Comparison of ENCODE assay signal across 13 mouse cellular contexts in genomic region chr4:154503260-154503829, GRCm38 (mm10).
DNase-seq lines count a peak whose midpoint lies in the region; ATAC-seq lines count a peak whose summit lies in the region.
"Had no signal": no experiment of that assay in that cellular context is flagged by ENCODE, and none has a peak within 500 bp of the region (broad histone marks: within the 10 kb centered on the region; RNA-seq: fewer than 3 reads in every experiment).

No protein-coding gene starts in this region.

- ATAC-seq in heart, embryonic 13.5 days (ENCODE audit: extremely low read depth, insufficient number of reproducible peaks, low FRiP score, low TSS enrichment): no peak
- ATAC-seq in forebrain, embryonic 14.5 days: peak; percentile 29
- ATAC-seq in midbrain, embryonic 13.5 days: no peak
- no peak for ATAC-seq in erythroblast, adult 5-6 weeks (replicated peaks; ENCODE audit: low FRiP score, poor library complexity, severe bottlenecking)
- ATAC-seq in erythroid progenitor cell, adult 5-6 weeks (replicated peaks; ENCODE audit: low FRiP score, poor library complexity, severe bottlenecking): no peak

- H3K9me3 ChIP-seq in heart, embryonic 13.5 days: no peaks in the 10 kb centered on the region
- H3K9me3 ChIP-seq in forebrain, embryonic 14.5 days (replicated peaks; ENCODE audit: control insufficient read depth, low read length): no peaks in the 10 kb centered on the region
- H3K9me3 ChIP-seq in midbrain, embryonic 13.5 days: no peaks in the 10 kb centered on the region
- H3K9me3 ChIP-seq: liver, embryonic 15.5 days; megakaryocyte, embryonic 14.5 days had no signal

- H3K4me2 ChIP-seq in heart, embryonic 13.5 days: peak overlapping the region; percentile 56
- peak overlapping the region; percentile 42 for H3K4me2 ChIP-seq in forebrain, embryonic 14.5 days (ENCODE audit: low read length)
- H3K4me2 ChIP-seq in midbrain, embryonic 13.5 days (replicated peaks): peak overlapping the region; percentile 12; the same call in 1 of the 2 replicates
- H3K4me2 ChIP-seq: liver, embryonic 15.5 days had no signal

- intact Hi-C loops in heart, postnatal 14 days (cut with DNase I): loop anchor here (5.0 kb wide), 1 partner anchor 111 kb away; no protein-coding TSS in a partner anchor

- H3K27me3 ChIP-seq in heart, embryonic 13.5 days (replicated peaks): peaks cover 62% of the 10 kb centered on the region
- H3K27me3 ChIP-seq in forebrain, embryonic 14.5 days (replicated peaks; ENCODE audit: control insufficient read depth, insufficient read depth, low read length): no peaks in the 10 kb centered on the region
- H3K27me3 ChIP-seq in midbrain, embryonic 13.5 days: peaks cover 63% of the 10 kb centered on the region

- no peaks in the 10 kb centered on the region for H3K36me3 ChIP-seq in heart, embryonic 13.5 days
- H3K36me3 ChIP-seq in forebrain, embryonic 14.5 days (ENCODE audit: control insufficient read depth, insufficient read depth, low read length): no peaks in the 10 kb centered on the region
- no peaks in the 10 kb centered on the region for H3K36me3 ChIP-seq in midbrain, embryonic 13.5 days
- H3K36me3 ChIP-seq: liver, embryonic 15.5 days had no signal

- H3K9ac ChIP-seq in heart, embryonic 13.5 days: peak overlapping the region; percentile 67
- peak overlapping the region; percentile 36; the same call in 1 of the 2 replicates for H3K9ac ChIP-seq in forebrain, embryonic 14.5 days (ENCODE audit: low read length)
- H3K9ac ChIP-seq in midbrain, embryonic 13.5 days (replicated peaks): no peak overlapping the region
- H3K9ac ChIP-seq: liver, embryonic 15.5 days had no signal

- WGBS in heart, embryonic 13.5 days: 62% methylated on average over 21 of the region's 21 CpGs
- WGBS in forebrain, embryonic 14.5 days: 5% methylated on average over 21 of the region's 21 CpGs
- 33% methylated on average over 21 of the region's 21 CpGs for WGBS in midbrain, embryonic 13.5 days

- no peak overlapping the region for H3K4me3 ChIP-seq in heart, embryonic 13.5 days
- H3K4me3 ChIP-seq in forebrain, embryonic 14.5 days (ENCODE audit: low read depth, low read length): no peak overlapping the region
- no peak overlapping the region for H3K4me3 ChIP-seq in midbrain, embryonic 13.5 days (replicated peaks)
- H3K4me3 ChIP-seq: erythroblast, embryonic 14.5 days; liver, embryonic 15.5 days; megakaryocyte, embryonic 14.5 days had no signal

- H3K4me1 ChIP-seq in heart, embryonic 13.5 days: peaks cover 85% of the 10 kb centered on the region
- H3K4me1 ChIP-seq in forebrain, embryonic 14.5 days (ENCODE audit: control insufficient read depth, insufficient read depth, low read length): peaks cover 92% of the 10 kb centered on the region
- H3K4me1 ChIP-seq in midbrain, embryonic 13.5 days (replicated peaks): peaks cover 79% of the 10 kb centered on the region
- H3K4me1 ChIP-seq: megakaryocyte, embryonic 14.5 days had no signal

- DNase-seq in heart, postnatal 14 days: no peak
- peak; percentile 76 for DNase-seq in embryo, embryonic 10 days (ENCODE audit: low spot score)
- peak; percentile 76 for DNase-seq in forebrain, embryonic 14.5 days (ENCODE audit: low spot score)
- no peak for DNase-seq in natural killer cell, adult 2 months (ENCODE audit: low spot score in 2 of 2)
- DNase-seq: adrenal gland, adult 8-10 months; B cell, adult 2 months had no signal

- H3K27ac ChIP-seq in heart, embryonic 13.5 days (replicated peaks): peak overlapping the region; percentile 82
- H3K27ac ChIP-seq in forebrain, embryonic 14.5 days (ENCODE audit: low read depth, low read length): peak overlapping the region; percentile 92
- peak overlapping the region; percentile 52 for H3K27ac ChIP-seq in midbrain, embryonic 13.5 days
- H3K27ac ChIP-seq: liver, embryonic 15.5 days had no signal

Comparison
In these comparisons a context has a peak if more than half of its experiments do, and no peak if none do; other contexts are left out.
1. DNase-seq: peak in embryo, embryonic 10 days (single experiment) and forebrain, embryonic 14.5 days (single experiment); none in heart, postnatal 14 days (0 of 2) and natural killer cell, adult 2 months (0 of 2).
2. Peak in every context shown above with its lines, with median percentiles within 50 percentile points of each other: H3K27ac ChIP-seq and H3K4me2 ChIP-seq.